Mouse (Mus musculus) cerebellum, adult (tissue): ENCODE results near the gene Lgi4.

Experiments used
- ATAC-seq: cut with Nextera tagmentation; 2 replicates; pipeline ENCODE4 v1.9.2; 2017; ENCODE audit warnings: mild to moderate bottlenecking, moderate library complexity, mixed read lengths; ENCODE audit not compliant: insufficient number of reproducible peaks, low FRiP score, low TSS enrichment

Lgi4 gene

DNA sequence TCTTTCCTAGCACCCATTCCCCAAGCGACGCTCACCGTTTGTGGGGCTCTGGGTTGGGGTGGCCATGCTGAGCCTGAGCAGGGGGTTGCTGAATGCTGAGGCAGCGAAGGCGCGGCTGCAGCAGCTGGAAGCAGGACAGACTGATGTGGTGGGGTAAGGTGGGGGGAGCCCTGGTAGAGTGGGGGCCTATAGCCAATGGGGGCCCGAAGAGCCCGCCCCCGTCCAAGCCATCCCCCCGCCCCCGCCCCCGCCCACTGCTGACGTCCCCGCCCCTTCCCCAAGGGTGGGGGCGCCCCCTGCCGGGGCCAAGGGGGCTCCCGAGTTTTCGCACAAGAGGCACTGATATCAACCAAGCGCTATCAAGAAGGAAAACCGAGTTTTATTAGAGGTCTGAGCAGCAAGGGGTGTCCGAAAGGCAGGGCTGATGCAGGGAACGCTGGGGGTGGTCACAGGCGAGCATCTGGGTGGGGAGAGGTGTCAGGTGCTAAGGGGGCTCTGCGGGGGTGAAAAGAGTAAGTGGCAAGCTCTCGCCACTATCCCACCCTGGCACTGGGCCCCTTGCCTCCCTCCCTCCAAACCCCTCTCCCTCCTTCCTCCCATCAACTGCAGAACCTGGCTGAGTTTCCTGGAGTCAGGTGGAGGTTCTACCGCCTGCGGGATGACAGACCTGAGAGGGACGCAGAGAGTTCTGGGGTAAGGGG lies 7.7 kb upstream of the Lgi4 start, which contains the start of gene Fxyd7:
Gene Fxyd7, minus strand, starts transcription at position 147 of the 701 bp plus-strand sequence.
- no peak for ATAC-seq

DNA sequence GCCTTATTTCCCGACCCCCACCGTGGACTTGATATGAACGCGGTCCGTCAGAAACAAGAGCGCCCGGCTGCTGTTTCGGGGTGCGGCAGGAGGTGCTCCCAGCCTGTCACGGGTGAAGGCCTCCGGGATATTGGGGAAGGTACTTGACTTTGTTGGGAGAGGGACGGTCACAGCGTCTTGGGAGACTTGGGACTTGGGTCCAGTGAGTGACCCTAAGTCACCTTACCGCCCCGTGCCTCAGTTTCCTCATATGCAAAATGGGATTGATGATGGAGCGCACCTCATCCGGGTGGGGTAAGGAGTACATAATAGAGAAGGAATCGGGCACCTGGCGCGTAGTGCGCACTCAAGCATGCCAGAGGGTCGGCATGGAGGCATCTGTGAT lies 6.9 kb upstream of the Lgi4 start:
- ATAC-seq, result no peak

DNA sequence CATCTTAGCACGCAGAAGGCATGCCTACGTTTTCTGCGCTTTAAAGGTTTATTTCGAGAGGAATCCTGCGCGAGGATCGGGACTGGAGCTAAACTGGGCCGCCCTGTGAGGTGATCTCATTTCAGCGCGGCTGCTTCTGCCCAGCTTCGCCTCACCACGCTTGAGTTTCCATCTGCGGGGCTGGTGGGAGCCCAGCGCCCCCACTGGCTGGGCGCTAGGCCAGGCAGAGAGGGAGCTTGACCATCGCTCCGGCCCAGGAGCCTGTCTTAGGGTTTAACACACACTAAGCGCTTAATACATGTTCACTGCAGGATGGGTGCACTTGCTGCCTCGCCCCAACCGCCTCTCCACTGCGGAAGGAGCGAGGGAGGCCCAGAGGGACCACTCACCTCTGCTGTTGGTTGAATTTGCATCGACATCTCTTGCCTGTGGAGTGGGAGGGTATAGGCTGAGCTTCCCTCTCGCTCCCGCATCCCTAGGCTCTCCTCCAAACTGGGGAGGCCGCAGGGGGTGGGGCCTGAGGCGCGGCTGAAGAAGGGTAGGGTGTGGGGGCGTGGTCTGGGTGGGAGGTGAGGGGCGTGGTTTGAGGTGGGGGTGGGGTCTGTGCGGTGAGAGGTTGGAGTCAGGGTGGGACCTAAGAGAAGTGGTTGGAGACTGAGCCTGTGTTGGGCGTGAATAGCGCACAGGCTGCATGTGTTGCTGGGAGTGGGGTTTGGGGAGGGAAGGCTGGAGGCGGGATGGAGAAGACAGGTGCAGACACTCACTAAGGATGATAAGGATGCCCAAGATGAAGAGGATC lies 6.3 kb upstream of the Lgi4 start:
- no peak for ATAC-seq

DNA sequence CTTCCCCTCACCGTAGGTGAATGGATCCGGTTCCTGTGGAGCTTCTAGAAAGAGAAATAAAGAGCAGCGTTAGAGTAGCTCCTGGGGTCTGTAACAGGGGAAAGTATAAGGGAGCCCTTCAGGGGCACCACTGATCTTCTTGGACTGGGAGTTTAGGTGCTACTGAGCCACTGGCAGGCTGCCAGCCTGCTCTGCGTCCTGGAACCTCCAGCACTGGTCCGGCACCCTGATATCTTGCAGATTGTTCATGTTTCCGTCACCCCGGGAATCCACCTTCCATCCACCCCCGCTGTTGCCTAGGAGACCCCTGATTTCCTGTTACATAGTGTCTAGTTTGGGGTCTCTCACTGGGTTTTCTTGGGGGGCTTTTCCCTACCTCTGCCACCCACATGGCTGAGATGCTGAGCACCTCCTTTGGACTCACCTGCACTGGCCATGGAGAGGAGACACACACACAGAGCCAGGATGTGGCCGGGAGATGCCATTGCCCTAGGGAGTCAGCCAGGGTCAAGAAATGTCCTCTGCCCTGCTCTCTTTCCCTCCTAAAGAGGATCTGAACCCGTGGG lies 5.2 kb upstream of the Lgi4 start:
- ATAC-seq, result no peak

DNA sequence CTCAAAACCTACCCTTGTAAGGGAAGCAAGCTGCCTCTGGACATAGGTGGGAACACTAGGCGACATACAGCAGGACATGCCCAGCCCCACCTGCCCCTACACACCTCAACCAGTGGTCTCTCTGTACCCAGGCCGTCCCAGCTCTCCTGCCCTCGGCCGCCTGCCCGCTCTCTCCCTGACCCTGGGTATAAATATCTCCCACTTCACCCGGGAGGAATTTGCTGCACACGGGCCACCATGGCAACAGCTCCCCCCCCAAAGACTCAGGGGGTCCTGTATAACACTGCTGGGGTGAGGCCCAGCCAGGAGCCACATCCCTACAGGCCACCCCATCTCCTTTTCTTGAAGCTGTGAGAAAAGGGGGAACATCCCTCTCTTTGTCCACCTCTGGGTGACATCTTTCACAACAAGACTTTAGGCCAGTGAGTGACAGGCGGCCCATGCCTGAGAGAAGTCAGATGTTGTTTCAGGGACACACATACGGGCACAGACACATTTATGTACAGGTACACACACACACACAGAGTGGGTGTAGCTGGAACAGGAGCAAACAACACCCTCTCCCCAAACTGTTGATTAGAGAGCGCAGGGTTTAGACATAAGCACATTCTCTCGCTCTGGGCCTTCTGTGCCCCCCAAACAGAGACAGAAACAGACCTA lies 4.4 kb upstream of the Lgi4 start:
- no peak for ATAC-seq

DNA sequence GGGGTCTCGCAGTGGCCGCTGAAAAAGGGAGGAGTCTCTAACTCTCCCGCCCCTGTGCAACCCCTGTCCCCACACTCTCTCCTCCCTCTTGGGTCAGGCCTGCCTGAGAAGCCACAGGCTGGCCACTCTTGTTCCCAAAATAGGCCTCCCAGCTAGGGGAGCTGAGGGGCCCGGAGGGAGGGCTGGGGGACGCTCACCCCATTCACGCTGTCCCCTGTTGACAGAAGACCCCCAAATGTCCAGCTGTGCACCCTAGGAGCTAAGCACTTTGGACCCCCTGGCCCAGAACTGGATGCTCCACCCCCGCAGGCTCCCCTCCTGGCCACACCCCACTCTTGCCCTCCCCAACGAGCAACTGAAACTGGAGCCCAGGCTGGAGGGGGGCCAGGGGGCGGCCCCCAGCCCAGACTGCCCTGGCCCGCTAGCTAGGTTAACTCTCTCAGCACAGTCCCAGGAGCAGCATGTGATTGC lies 3.8 kb upstream of the Lgi4 start:
- no peak for ATAC-seq

DNA sequence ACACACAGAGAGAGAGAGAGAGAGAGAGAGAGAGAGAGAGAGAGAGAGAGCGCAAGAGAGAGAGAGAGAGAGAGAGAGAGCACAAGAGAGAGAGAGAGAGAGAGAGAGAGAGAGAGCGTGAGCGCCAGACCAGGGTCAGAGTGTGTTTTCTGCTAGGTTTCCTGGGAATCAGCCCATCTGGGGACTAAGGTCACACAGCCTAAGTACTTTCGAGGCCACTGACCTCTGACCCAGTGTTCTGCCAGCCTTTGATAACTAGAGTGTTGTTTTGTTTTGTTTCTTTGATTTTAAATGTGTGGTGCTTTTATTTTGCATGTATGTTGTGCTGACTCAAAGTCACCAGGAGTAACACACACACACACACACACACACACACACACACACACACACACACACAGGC lies 3.3 kb upstream of the Lgi4 start:
- ATAC-seq, result no peak

DNA sequence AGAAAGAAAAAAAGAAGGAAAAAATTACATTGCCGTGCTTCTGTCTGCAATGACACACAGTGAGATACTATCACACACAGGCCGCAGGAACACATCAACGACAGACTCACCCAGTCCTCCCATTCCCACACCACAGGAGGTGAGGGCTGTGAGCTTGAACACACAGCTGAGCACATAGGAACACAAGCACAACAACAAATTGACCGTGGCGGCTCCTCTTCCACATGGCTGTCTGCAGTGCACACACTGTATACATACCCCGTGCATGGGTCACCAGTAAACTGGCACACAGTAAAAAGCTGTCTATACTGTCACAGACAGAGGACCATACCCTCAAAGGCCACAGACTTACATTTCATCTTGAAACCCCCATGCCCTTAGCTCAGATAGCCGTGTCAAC lies 2.7 kb upstream of the Lgi4 start:
- no peak for ATAC-seq

DNA sequence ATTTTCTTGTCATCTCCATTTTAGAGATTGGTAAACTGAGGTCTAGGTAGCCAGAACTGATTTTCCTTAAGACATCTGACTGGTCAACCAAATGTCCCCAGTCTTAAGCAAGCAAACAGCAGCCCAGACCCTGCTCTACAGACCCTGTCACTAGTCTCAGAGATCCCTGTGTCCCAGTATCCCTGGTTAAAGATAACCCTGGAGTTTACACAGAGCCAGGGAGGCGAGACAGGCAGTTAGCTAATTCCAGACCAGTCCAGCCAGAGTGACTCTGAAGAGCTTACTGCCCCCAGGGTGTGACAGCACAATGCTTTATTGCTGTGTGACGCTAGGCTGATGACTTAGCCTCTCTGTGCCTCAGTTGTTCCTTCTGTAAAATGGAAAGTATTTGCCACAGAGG lies 2.1 kb upstream of the Lgi4 start, which contains the start of gene Fxyd1:
Gene Fxyd1, minus strand, starts transcription at position 129 of the 400 bp plus-strand sequence.
- ATAC-seq, result no peak

DNA sequence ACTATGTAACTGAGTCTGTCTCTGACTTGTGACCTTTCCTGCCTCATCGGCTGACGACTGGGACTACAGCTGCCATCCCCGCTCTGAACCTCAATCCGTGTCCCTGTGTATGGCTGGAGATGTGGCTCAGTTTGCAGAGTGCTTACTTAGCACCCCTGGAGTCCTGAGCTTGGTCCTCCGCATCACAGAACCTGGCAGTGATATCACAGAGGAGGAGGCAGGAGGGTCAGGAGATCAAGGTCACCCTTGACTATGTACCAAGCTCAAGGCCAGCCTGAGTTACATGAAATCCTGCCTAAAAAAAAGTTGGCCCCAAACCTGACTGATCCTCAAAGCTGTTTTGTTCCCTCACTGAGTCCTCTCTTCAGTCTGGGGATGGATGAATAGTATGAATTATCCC lies 1.4 kb upstream of the Lgi4 start:
- ATAC-seq, result no peak

DNA sequence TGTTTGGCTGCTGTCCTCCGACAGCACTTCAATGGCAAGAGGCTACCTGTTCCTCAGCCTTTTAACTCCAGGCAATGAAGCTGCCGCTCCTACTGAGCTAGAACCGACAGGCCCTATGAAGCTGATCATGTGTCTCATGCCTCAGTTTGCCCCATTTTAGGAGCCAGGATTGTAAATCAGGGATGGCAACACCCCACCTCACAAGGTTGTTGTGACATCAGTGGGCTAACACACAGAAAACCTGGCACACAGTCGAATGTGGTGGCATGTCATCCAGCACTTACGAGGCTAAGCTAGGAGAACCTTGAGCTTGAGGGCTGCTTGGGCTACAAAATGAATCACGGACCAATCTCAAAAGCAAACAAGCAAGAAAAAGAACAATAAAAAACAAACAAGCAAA lies 931 bp upstream of the Lgi4 start:
- no peak for ATAC-seq

DNA sequence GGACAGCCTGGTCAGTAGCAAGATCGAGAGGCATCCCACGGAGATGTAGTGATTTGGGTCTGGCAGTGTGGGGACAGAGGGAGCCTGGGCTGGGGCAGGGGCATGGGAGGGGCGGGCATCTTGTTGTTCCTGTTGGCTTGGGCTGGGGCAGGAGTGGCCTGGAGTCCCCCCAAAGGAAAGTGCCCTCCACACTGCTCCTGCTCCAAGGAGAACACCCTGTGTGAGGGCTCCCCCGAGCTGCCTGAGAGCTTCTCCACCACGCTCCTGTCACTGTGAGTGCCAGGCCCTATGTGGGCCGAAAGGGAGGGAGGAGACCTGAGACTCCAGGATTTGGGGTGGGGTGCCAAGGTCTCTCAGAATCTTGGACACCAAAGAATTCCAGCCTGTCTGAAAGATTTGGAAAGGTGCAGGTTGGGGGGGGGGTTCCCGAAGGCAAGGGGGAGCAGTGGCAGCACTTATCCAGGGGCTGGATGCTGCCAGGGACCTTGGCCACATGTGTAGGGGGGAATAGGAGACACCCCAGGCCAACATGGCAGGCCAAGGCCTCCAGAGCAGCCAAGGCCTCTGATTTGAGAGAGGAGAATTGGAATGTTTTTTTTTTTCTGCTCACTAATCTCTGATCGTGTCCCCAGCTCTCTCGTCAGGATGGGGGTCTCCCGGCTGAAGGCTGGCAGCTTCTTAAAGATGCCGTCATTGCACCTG lies 928 bp downstream of the Lgi4 start:
- no peak for ATAC-seq

DNA sequence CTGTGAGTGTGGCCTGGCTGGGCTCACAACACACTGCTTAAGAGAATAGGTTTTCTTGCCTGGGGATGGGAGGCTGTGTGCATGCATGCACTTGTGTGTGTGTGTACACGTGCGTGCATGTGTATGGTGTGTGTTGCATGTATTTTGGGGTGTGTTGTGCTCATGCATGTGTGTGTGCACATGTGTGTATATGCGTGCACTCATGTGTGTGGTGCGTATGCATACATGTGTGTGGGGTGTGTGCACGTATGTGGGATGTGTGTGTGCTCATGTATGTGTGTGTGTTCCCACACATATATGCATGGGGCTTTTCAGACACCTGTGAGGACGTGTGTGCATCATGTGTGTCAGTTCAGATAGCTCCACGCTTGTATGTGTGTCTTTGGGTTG lies 1.5 kb downstream of the Lgi4 start:
- no peak for ATAC-seq

DNA sequence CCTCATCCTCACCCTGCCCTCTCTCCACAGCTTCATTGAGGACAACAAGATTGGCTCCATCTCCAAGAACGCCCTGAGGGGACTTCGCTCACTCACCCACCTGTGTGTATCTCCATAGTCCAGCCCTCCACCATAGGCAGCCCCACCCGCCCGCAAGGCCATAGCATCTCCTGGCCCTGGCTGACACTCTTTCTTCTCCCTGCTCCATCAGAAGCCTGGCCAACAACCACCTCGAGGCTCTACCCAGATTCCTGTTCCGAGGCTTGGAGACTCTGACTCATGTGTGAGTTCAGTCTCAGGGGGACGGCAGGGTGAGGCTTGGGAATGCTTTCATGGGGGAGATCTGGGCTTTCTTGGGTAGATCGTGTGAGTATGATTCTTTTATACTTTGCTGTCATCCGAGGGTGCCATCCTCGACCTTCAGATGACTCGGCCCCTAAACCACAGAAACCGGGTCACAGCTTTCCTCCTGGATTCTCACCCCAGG lies 4.0 kb downstream of the Lgi4 start:
- no peak for ATAC-seq

DNA sequence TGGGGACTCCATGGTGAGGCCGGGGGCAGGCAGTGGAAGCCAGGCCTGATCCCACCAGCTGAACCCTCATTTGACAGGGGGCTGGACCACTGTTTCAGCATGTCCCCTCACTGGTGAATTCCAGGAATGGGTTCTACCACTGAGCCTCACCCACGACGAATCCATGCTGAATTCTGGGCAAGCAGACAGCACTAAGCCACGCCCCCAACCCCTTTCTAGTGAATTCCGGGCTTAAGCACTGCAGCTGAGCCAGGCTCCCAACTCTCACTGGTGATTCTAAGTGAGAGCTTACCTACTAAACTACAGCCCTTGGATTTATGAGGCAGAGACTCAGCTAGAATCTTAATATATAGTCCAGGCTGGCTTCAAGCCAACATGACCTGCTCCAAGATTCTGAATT lies 8.7 kb downstream of the Lgi4 start:
- ATAC-seq, result no peak

DNA sequence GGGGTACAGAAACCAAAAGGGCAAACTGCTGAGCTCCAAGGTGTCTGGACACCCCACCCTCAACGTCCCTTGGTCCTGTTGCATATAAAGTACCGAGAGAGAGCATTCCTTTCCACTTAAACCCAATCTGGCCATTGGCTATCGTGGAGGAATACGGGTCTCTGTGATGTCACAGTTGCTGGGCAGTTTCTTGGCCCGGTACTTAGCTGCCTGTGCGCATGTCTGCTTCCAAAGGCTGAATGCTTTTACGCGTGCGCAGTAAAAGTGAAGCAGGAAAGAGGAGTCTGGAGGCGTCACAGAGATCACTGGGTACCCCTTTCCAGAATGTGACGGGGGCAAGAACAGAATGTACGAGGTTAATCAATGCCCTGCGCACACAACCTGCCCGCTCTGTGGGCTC lies 10.3 kb downstream of the Lgi4 start:
- no peak for ATAC-seq

DNA sequence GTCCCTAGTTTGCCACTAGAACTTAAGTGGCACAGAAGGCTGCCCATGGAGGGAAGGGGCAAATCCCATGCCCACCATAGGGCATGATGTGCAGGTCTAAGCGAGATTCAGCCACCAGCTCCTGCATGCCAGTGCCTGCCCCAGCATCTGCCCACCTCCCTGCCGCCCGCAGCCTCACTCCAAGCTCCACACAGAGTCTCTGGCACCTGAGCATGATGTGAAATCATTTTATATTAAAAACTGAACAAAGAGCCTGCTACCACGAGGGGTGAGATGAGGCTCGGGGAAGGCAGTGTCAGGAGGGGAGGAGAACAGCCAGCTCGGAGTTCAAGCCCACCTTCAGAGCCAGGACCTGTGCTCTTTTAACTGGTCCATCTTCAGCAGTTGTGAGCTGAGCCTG lies 11.2 kb downstream of the Lgi4 start:
- ATAC-seq, result no peak

DNA sequence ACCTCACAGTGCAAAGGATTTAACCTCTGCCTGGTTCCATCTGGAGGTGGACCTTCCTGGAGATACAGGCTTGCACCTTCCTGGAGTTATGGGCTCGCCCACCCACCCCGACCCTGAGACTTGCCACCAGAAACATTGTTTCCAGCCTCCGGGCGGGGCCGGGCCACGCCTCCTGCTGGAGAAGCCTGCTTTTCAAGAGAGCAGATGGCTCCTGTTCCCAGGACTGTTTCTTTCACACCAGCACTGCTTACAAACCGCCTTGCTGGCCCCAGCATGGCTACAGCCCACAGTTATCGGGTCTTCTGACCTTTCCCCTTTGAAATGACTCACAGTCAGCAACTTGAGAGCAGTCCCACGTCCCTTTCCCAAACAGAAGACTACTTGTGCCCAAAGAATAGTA lies 13.2 kb downstream of the Lgi4 start:
- no peak for ATAC-seq

DNA sequence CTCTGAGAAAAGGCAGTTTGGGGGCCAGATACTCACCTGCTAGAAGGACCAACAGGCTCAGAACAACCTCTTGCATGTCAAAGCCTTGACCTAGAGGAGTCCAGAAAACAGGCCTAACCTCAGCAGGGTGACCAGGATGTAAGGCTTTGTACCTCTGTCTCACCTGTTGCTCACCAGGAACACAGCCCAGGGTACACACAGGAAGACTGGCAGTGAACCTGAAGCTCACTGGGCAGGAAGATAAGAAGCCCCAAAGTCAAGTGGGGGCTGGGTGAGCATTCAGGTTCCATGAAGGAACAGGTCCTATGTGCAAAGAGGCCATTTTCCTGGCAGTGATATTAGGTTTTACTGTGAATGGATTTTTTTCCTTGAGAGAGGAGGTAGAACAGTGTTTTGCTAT lies 14.4 kb downstream of the Lgi4 start:
- no peak for ATAC-seq

DNA sequence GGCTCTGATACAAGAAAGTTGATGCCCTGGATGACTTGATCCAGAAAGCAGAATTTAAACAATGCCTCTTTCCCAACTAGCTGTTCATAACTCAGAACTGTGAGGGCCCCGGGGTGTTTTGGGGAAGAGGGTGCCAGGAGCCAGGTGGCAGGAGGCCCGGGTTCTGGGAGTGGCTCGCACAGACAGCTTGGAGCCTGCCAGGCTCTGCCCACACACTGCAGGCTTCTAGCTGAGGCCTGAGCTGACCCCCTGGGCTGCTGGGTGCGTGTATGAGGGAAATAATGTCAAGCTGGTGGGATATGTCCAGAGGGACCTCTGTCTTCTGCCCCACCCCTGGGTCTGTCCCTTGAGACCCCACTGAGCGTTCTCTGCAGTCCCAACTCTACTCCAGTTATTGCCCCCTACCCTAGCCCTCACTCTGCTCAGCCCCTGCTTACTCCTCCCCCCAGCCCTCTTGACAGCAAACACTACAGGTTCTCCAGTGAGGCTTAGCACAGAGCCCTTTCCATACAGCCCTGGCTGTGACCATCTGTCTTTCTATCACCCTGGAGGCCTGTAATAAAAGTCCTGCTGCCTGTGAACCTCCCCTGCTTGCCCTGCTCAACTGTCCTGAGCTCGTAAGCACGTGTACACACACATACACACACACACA lies 15.0 kb downstream of the Lgi4 start:
- no peak for ATAC-seq
